Mouse (Mus musculus): ENCODE measurements around the gene Bcl2l2. TPM values are rescaled to one million over a fixed set of nuclear protein-coding genes. Genes with fewer than 3 reads are reported as not detected.

Gene Bcl2l2
- polyA plus RNA-seq, 1 experiment from 2014 or later, result 4.2 TPM

DNA sequence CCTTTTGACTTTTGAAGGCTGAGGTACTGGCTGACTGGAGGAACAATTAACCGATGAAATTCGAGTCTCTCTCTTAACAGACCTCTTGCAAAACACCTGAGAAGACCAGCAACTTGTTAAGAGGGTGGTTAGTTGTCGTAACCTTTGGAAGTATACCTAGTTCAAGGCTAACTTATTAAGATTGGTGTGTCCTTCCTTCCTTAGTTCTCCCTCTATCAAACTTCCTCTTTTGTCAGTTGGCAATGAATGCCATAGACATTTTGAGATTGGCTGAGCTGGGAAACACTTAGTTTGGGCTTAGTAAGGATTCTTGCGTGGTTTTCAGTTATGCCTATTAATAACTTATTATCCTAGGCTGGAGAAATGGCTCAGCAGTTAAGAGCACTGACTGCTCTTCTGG is 15.2 kb upstream of the Bcl2l2 start:
- 86% methylated on average over 4 of the region's 4 CpGs for whole genome bisulfite sequencing
- no peak for ATAC-seq (ENCODE audit: insufficient read depth, low FRiP score, low read depth)
- H3K9me3 ChIP-seq, result no peaks in the 10 kb centered on the region

DNA sequence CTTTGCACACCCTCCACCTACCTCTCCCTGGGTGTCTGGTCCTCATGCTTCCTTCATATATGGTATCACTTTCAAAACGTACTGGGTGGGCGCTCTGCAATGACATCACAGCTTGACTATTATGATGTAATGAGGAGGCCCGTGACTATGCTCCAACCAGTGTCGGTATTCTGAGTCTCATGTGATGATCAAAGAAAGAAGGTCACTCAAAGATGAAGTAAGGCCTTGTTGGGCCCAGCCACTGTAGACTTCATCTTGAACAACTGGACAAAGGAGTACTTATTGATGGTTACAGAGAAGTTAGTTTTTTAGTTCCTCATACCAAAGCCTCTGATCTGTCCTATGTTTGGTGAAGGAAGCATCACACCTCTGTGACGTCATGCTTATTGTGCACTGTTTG is 12.3 kb upstream of the Bcl2l2 start, which contains the start of gene Homez:
Homez (minus strand) TSS at position 101 of the 400 bp plus-strand sequence.
- Histone ChIP-seq H3K27ac (no peak within 1 kb of the TSS), H3K4me1 (no peaks in the 10 kb centered on the region), H3K36me3 (no peaks in the 10 kb centered on the region), H3K27me3 (replicated peaks) (no peaks in the 10 kb centered on the region), H3K9ac (no peak within 1 kb of the TSS), H3K9me3 (no peaks in the 10 kb centered on the region), H3K4me3 (replicated peaks) (no peak within 1 kb of the TSS), H3K4me2 (no peak within 1 kb of the TSS)
- ATAC-seq (ENCODE audit: insufficient read depth, low FRiP score, low read depth), result no peak
- WGBS, result 89% methylated on average over 5 of the region's 5 CpGs

More for the DNA sequence above, 15.2 kb upstream of the Bcl2l2 start:
- Histone ChIP-seq H3K36me3 (no peaks in the 10 kb centered on the region), H3K4me1 (no peaks in the 10 kb centered on the region), H3K27me3 (replicated peaks) (no peaks in the 10 kb centered on the region), H3K9ac (no peak overlapping the region), H3K4me2 (no peak overlapping the region), H3K27ac (no peak overlapping the region), H3K4me3 (replicated peaks) (no peak overlapping the region)

DNA sequence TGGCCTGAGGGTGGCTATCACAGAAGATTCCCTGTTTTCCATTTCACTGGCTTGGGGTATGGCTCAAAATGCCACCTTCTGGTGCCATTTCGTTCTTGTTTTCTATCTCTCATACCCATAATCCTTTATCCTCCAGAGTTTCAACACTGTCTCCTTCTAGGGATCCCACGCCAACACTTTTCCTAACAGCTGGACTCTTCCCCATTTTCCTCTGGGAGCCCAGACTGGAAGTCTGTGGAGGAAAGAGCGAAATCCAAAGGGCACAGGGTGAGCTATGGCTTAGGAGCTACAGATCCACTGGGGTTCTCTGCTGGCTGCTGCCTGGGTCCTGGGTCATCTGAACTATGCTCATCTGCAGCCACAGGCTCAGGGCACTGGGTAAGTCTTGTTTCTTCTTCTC is 9.0 kb upstream of the Bcl2l2 start:
- no peak for ATAC-seq (ENCODE audit: insufficient read depth, low FRiP score, low read depth)
- Histone ChIP-seq H3K4me3 (replicated peaks) (no peak overlapping the region), H3K27me3 (replicated peaks) (no peaks in the 10 kb centered on the region), H3K4me1 (no peaks in the 10 kb centered on the region), H3K4me2 (no peak overlapping the region), H3K36me3 (no peaks in the 10 kb centered on the region), H3K9me3 (no peaks in the 10 kb centered on the region), H3K9ac (no peak overlapping the region), H3K27ac (no peak overlapping the region)
- WGBS, result 94% methylated on average over 3 of the region's 3 CpGs

GRCm38 (mm10) chr14:54875844-54876538 is 7.2 kb upstream of the Bcl2l2 start:
- Histone ChIP-seq H3K4me3 (replicated peaks) (peak overlapping the region; percentile 83), H3K4me1 (no peaks in the 10 kb centered on the region), H3K4me2 (peak overlapping the region; percentile 89), H3K9me3 (no peaks in the 10 kb centered on the region), H3K27ac (peak overlapping the region; percentile 85), H3K36me3 (no peaks in the 10 kb centered on the region), H3K9ac (peak overlapping the region; percentile 71), H3K27me3 (replicated peaks) (no peaks in the 10 kb centered on the region)
- peak; percentile 33 for ATAC-seq (ENCODE audit: insufficient read depth, low FRiP score, low read depth)
- 5% methylated on average over 36 of the region's 36 CpGs for WGBS

DNA sequence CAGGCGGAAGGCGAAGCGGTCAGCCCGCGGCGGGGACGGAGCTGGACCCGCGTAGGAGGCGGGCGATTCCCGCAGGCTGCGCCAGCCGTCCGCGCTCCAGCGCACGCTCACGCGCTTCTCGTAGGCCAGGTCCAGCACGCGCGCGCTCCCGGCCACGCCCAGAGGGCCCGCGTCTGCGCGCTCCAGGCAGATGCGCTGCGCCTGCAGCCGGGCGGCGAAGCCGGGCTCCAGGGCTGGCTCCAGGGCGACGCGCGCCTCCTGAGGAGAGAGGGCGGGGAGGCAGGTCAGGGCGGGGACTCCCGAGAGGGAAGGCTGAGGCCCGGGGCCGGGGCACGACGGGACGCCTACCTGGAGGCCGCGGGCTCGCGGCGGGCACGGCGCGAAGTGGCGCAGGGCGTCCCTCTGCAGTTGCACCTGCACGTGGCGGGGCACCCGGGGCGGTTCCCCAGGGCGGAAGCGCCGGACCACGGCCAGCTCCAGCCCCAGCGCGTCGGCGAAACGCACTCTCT is 6.6 kb upstream of the Bcl2l2 start:
- peak overlapping the region; percentile 71 for H3K9ac ChIP-seq
- no peaks in the 10 kb centered on the region for H3K36me3 ChIP-seq
- no peaks in the 10 kb centered on the region for H3K9me3 ChIP-seq
- peak; percentile 91 for ATAC-seq (ENCODE audit: insufficient read depth, low FRiP score, low read depth)
- WGBS, result under 1% methylated on average over 70 of the region's 72 CpGs
- H3K27ac ChIP-seq, result peak overlapping the region; percentile 85
- H3K4me3 ChIP-seq (replicated peaks), result peak overlapping the region; percentile 83
- peak overlapping the region; percentile 89 for H3K4me2 ChIP-seq
- H3K4me1 ChIP-seq, result no peaks in the 10 kb centered on the region
- no peaks in the 10 kb centered on the region for H3K27me3 ChIP-seq (replicated peaks)

GRCm38 (mm10) chr14:54877048-54877715 is 6.0 kb upstream of the Bcl2l2 start, which contains the start of gene Ppp1r3e:
TSS of gene Ppp1r3e (minus strand) at chr14:54877550.
- ATAC-seq (ENCODE audit: insufficient read depth, low FRiP score, low read depth), result peak; percentile 80
- no peaks in the 10 kb centered on the region for H3K27me3 ChIP-seq (replicated peaks)
- H3K9ac ChIP-seq, result peak within 1 kb of the TSS; percentile 71
- H3K9me3 ChIP-seq, result no peaks in the 10 kb centered on the region
- H3K4me3 ChIP-seq (replicated peaks), result peak within 1 kb of the TSS; percentile 83
- H3K4me2 ChIP-seq, result peak within 1 kb of the TSS; percentile 89
- no peaks in the 10 kb centered on the region for H3K4me1 ChIP-seq
- under 1% methylated on average over 60 of the region's 61 CpGs for WGBS
- no peaks in the 10 kb centered on the region for H3K36me3 ChIP-seq
- peak within 1 kb of the TSS; percentile 85 for H3K27ac ChIP-seq

- Histone ChIP-seq H3K9me3 (no peaks in the 10 kb centered on the region), H3K27me3 (replicated peaks) (no peaks in the 10 kb centered on the region), H3K36me3 (0 out of 2 replicates have a peak, but pooled peaks cover 3% of the 10 kb centered on the region), H3K27ac (peak overlapping the region; percentile 88), H3K9ac (peak overlapping the region; percentile 66), H3K4me1 (peaks cover 15% of the 10 kb centered on the region), H3K4me3 (replicated peaks) (peak overlapping the region; percentile 53), H3K4me2 (peak overlapping the region; percentile 82)
- 16% methylated on average over 21 of the region's 21 CpGs for WGBS
- ATAC-seq (ENCODE audit: insufficient read depth, low FRiP score, low read depth), result peak; percentile 6
Observed at GRCm38 (mm10) chr14:54884022-54884712, 990 bp downstream of the Bcl2l2 start.

DNA sequence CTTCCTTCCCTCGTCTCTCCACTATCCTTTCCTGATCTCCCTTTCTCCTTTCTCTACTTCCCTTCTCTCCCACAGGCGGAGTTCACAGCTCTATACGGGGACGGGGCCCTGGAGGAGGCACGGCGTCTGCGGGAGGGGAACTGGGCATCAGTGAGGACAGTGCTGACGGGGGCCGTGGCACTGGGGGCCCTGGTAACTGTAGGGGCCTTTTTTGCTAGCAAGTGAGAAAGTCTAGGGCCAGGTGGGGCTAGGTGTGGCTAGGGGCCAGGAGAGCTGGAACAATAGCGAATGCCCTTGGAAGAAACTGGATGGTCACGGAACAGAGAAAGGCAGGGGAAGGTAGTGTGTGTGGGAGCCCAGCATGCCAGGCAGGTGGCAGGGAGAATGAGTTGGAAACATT is 2.1 kb downstream of the Bcl2l2 start:
- no peaks in the 10 kb centered on the region for H3K9me3 ChIP-seq
- no peak overlapping the region for H3K27ac ChIP-seq
- H3K4me1 ChIP-seq, result peaks cover 15% of the 10 kb centered on the region
- no peak overlapping the region for H3K4me3 ChIP-seq (replicated peaks)
- no peaks in the 10 kb centered on the region for H3K27me3 ChIP-seq (replicated peaks)
- WGBS, result 79% methylated on average over 11 of the region's 11 CpGs
- no peak overlapping the region for H3K9ac ChIP-seq
- 0 out of 2 replicates have a peak, but pooled peaks cover 3% of the 10 kb centered on the region for H3K36me3 ChIP-seq
- peak overlapping the region; percentile 82 for H3K4me2 ChIP-seq
- no peak for ATAC-seq (ENCODE audit: insufficient read depth, low FRiP score, low read depth)

DNA sequence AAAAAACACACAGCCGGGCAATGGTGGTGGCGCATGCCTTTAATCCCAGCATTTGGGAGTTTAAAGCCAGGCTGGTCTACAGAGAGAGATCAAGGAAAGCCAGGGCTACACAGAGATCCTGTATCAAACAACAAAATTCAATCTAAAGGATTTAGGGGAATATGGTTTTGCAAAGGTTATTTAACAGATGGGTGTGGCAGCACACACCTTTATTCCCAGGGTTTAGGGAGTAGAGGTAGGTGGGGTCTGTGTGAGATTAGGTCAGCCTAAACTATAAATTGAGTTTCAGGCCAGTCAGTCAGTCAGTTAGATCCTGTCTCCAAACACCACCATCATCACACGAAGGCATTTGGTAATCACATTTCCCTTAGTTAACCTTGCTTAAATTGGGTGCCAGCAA is 9.0 kb downstream of the Bcl2l2 start, which contains the start of gene Pabpn1:
Pabpn1 (plus strand) TSS at position 301 of the 400 bp plus-strand sequence.
- WGBS, result 87% methylated on average over 3 of the region's 3 CpGs
- H3K9me3 ChIP-seq, result no peaks in the 10 kb centered on the region
- H3K4me1 ChIP-seq, result peaks cover 11% of the 10 kb centered on the region; the same call in 1 of the 2 replicates
- no peak for ATAC-seq (ENCODE audit: insufficient read depth, low FRiP score, low read depth)
- no peaks in the 10 kb centered on the region for H3K27me3 ChIP-seq (replicated peaks)
- H3K36me3 ChIP-seq, result peaks cover 9% of the 10 kb centered on the region
- peak within 1 kb of the TSS; percentile 90 for H3K4me3 ChIP-seq (replicated peaks)
- peak within 1 kb of the TSS; percentile 89 for H3K27ac ChIP-seq
- no peak within 1 kb of the TSS for H3K9ac ChIP-seq
- peak within 1 kb of the TSS; percentile 52 for H3K4me2 ChIP-seq

DNA sequence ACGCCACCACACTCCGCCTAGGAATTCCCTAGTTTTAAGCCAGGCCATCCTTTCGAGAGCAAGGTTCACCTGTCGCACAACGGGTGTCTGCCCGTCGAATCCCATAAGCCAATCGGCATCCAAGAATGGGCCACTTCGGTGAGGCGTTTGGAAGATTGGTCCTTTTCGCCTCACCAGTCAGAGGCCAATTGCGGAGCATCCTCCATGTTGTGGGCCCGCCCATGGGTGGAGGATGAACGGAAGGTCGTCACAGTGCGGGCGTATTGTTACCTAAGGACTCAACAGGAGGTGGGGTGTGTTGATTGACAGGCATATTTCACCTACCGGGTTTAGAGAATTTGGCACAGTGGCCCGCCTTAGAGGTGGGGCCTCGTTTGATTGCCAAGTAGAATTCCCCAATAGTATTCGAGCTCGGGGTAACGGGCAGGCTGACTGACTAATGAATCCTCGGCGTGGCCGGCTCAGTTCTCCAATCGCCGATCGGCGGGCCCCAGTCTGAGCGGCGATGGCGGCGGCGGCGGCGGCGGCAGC is 10.5 kb downstream of the Bcl2l2 start:
- peaks cover 13% of the 10 kb centered on the region; the same call in 1 of the 2 replicates for H3K4me1 ChIP-seq
- H3K27ac ChIP-seq, result peak overlapping the region; percentile 89
- H3K27me3 ChIP-seq (replicated peaks), result no peaks in the 10 kb centered on the region
- peak; percentile 99 for ATAC-seq (ENCODE audit: insufficient read depth, low FRiP score, low read depth)
- under 1% methylated on average over 38 of the region's 38 CpGs for WGBS
- H3K36me3 ChIP-seq, result peaks cover 15% of the 10 kb centered on the region
- H3K4me2 ChIP-seq, result peak overlapping the region; percentile 52
- peak overlapping the region; percentile 90 for H3K4me3 ChIP-seq (replicated peaks)
- peak overlapping the region; percentile 98 for H3K9ac ChIP-seq
- H3K9me3 ChIP-seq, result no peaks in the 10 kb centered on the region
